Mouse (Mus musculus) lung, embryonic 16.5 days (tissue): ENCODE data around the gene Gm9857. TPM values are rescaled to one million over a fixed set of nuclear protein-coding genes. Genes with fewer than 3 reads are reported as not detected.

Experiments
- ATAC-seq: fragments of 200-750 bp; cut with Nextera tagmentation; 2 replicates; pipeline ENCODE4 v1.8.0; 2017; ENCODE audit warnings: low read depth, mild to moderate bottlenecking, moderate library complexity
- H3K27ac ChIP-seq: fragments of 300-500 bp; sonication (generic); 2 replicates; pipeline ENCODE4 v1.5.1; 2014; ENCODE audit warnings: mild to moderate bottlenecking, control low read depth, low read length
- H3K27me3 ChIP-seq: fragments of 300-500 bp; sonication (generic); 2 replicates; pipeline ENCODE4 v1.6.1; 2014; ENCODE audit warnings: low read depth, low read length, mixed read lengths; ENCODE audit not compliant: control insufficient read depth, insufficient read depth
- H3K36me3 ChIP-seq: fragments of 300-500 bp; sonication (generic); 2 replicates; pipeline ENCODE4 v1.6.1; 2014; ENCODE audit warnings: low read length; ENCODE audit not compliant: control insufficient read depth, insufficient read depth
- H3K4me1 ChIP-seq: fragments of 300-500 bp; sonication (generic); replicated peaks from 2 replicates; pipeline ENCODE4 v1.6.1; 2014; ENCODE audit warnings: low read length, mixed read lengths; ENCODE audit not compliant: control insufficient read depth, insufficient read depth
- H3K4me2 ChIP-seq: fragments of 300-500 bp; sonication (generic); 2 replicates; pipeline ENCODE4 v1.6.1; 2014; ENCODE audit warnings: low read depth, low read length, control low read depth
- H3K4me3 ChIP-seq: fragments of 300-500 bp; sonication (generic); 2 replicates; pipeline ENCODE4 v1.5.1; 2014; ENCODE audit warnings: mild to moderate bottlenecking, low read length, control low read depth
- H3K9ac ChIP-seq: fragments of 300-500 bp; sonication (generic); 2 replicates; pipeline ENCODE4 v1.6.1; 2014; ENCODE audit warnings: low read length, control low read depth
- H3K9me3 ChIP-seq: fragments of 300-500 bp; sonication (generic); 2 replicates; pipeline ENCODE4 v1.6.1; 2016; ENCODE audit warnings: low read length; ENCODE audit not compliant: control insufficient read depth
- WGBS: fragments of 180-500 bp; shearing (Covaris S2); extraction: QIAGEN DNeasy Blood & Tissue Kit; methylation state at CpG from one replicate; pipeline ENCODE4 v1.1.7; 2014; 5-methylcytosine and 5-hydroxymethylcytosine counted together
- polyA plus RNA-seq: library from polyadenylated mRNA; unstranded; fragments of >200 nt; fragmentation: Nextera tagmentation; extraction: Ambion mirVana; gene quantifications from 2 replicates; pipeline ENCODE4 v1.2.1, GENCODE M21; 2015

Gm9857 gene
- polyA plus RNA-seq, 1 experiment from 2014 or later = not detected

GRCm38 (mm10) chr3:108911548-108912413 lies 28.5 kb downstream of the Gm9857 start, which contains the start of gene Prpf38b:
Gene Prpf38b (minus strand): TSS chr3:108911727.
- H3K27me3 ChIP-seq = no peaks in the 10 kb centered on the region
- ATAC-seq = peak; percentile 99
- H3K4me1 ChIP-seq = peaks cover 7% of the 10 kb centered on the region
- under 1% methylated on average over 53 of the region's 53 CpGs for WGBS
- H3K27ac ChIP-seq = peak within 1 kb of the TSS; percentile 100
- H3K4me2 ChIP-seq = peak within 1 kb of the TSS; percentile 62
- peaks cover 8% of the 10 kb centered on the region; the same call in 1 of the 2 replicates for H3K36me3 ChIP-seq
- peak within 1 kb of the TSS; percentile 96 for H3K9ac ChIP-seq
- H3K4me3 ChIP-seq = peak within 1 kb of the TSS; percentile 96
- H3K9me3 ChIP-seq = no peaks in the 10 kb centered on the region

GRCm38 (mm10) chr3:108911081-108911547 lies 29.1 kb downstream of the Gm9857 start:
- no peaks in the 10 kb centered on the region for H3K27me3 ChIP-seq
- peak overlapping the region; percentile 100 for H3K27ac ChIP-seq
- under 1% methylated on average over 42 of the region's 44 CpGs for WGBS
- H3K36me3 ChIP-seq = peaks cover 10% of the 10 kb centered on the region; the same call in 1 of the 2 replicates
- H3K4me1 ChIP-seq = peaks cover 7% of the 10 kb centered on the region
- no peaks in the 10 kb centered on the region for H3K9me3 ChIP-seq
- H3K4me3 ChIP-seq = peak overlapping the region; percentile 96
- peak overlapping the region; percentile 96 for H3K9ac ChIP-seq
- peak; percentile 88 for ATAC-seq
- peak overlapping the region; percentile 60 for H3K4me2 ChIP-seq

- under 1% methylated on average over 31 of the region's 32 CpGs for WGBS
- ATAC-seq = no peak
- Histone ChIP-seq H3K4me1 (peaks cover 7% of the 10 kb centered on the region), H3K27ac (peak overlapping the region; percentile 100), H3K9ac (peak overlapping the region; percentile 96), H3K9me3 (no peaks in the 10 kb centered on the region), H3K36me3 (peaks cover 14% of the 10 kb centered on the region; the same call in 1 of the 2 replicates), H3K4me2 (peak overlapping the region; percentile 60), H3K4me3 (peak overlapping the region; percentile 96), H3K27me3 (no peaks in the 10 kb centered on the region)
These were observed 29.8 kb downstream of the Gm9857 start for GRCm38 (mm10) chr3:108910303-108911080.

- H3K9me3 ChIP-seq = no peaks in the 10 kb centered on the region
- no peak overlapping the region for H3K27ac ChIP-seq
- no peaks in the 10 kb centered on the region for H3K27me3 ChIP-seq
- H3K4me3 ChIP-seq = no peak overlapping the region
- H3K4me2 ChIP-seq = no peak overlapping the region
- no peaks in the 10 kb centered on the region for H3K4me1 ChIP-seq
- H3K9ac ChIP-seq = no peak overlapping the region
- WGBS = 90% methylated on average over 6 of the region's 6 CpGs
- ATAC-seq = 0 out of 2 replicates have a peak, but pooled peaks have one; percentile 31
- peaks cover 34% of the 10 kb centered on the region for H3K36me3 ChIP-seq
These were observed 37.3 kb downstream of the Gm9857 start for GRCm38 (mm10) chr3:108902934-108903333.

- 52% methylated on average over 2 of the region's 2 CpGs for WGBS
- Histone ChIP-seq H3K4me3 (no peak overlapping the region), H3K27me3 (no peaks in the 10 kb centered on the region), H3K27ac (no peak overlapping the region), H3K36me3 (peaks cover 31% of the 10 kb centered on the region), H3K9me3 (no peaks in the 10 kb centered on the region), H3K4me1 (no peaks in the 10 kb centered on the region), H3K4me2 (no peak overlapping the region), H3K9ac (no peak overlapping the region)
- no peak for ATAC-seq
These were observed 38.2 kb downstream of the Gm9857 start for GRCm38 (mm10) chr3:108902038-108902437.

- no peak overlapping the region for H3K4me2 ChIP-seq
- H3K27me3 ChIP-seq = no peaks in the 10 kb centered on the region
- H3K4me3 ChIP-seq = no peak overlapping the region
- no peak overlapping the region for H3K9ac ChIP-seq
- no peak overlapping the region for H3K27ac ChIP-seq
- no peaks in the 10 kb centered on the region for H3K9me3 ChIP-seq
- 72% methylated on average over 5 of the region's 5 CpGs for WGBS
- peaks cover 25% of the 10 kb centered on the region for H3K36me3 ChIP-seq
- no peak for ATAC-seq
- H3K4me1 ChIP-seq = no peaks in the 10 kb centered on the region
These were observed 39.6 kb downstream of the Gm9857 start for GRCm38 (mm10) chr3:108900681-108901080.

GRCm38 (mm10) chr3:108900147-108900546 lies 40.1 kb downstream of the Gm9857 start:
- Histone ChIP-seq H3K9me3 (no peaks in the 10 kb centered on the region), H3K4me3 (no peak overlapping the region), H3K36me3 (peaks cover 21% of the 10 kb centered on the region), H3K4me2 (no peak overlapping the region), H3K9ac (no peak overlapping the region), H3K27ac (no peak overlapping the region), H3K27me3 (no peaks in the 10 kb centered on the region), H3K4me1 (no peaks in the 10 kb centered on the region)
- no peak for ATAC-seq
- 76% methylated on average over 3 of the region's 3 CpGs for WGBS

GRCm38 (mm10) chr3:108898640-108899039 lies 41.6 kb downstream of the Gm9857 start:
- Histone ChIP-seq H3K4me1 (no peaks in the 10 kb centered on the region), H3K27me3 (no peaks in the 10 kb centered on the region), H3K9me3 (no peaks in the 10 kb centered on the region), H3K27ac (no peak overlapping the region), H3K36me3 (peaks cover 9% of the 10 kb centered on the region; the same call in 1 of the 2 replicates), H3K9ac (no peak overlapping the region), H3K4me3 (no peak overlapping the region), H3K4me2 (no peak overlapping the region)
- WGBS = 90% methylated on average over 4 of the region's 4 CpGs
- no peak for ATAC-seq

GRCm38 (mm10) chr3:108892914-108893313 lies 47.3 kb downstream of the Gm9857 start:
- no peak overlapping the region for H3K9ac ChIP-seq
- no peaks in the 10 kb centered on the region for H3K27me3 ChIP-seq
- ATAC-seq = no peak
- no peaks in the 10 kb centered on the region for H3K9me3 ChIP-seq
- WGBS = 57% methylated on average over 4 of the region's 4 CpGs
- no peak overlapping the region for H3K4me2 ChIP-seq
- no peaks in the 10 kb centered on the region for H3K36me3 ChIP-seq
- H3K4me1 ChIP-seq = no peaks in the 10 kb centered on the region
- H3K27ac ChIP-seq = no peak overlapping the region
- H3K4me3 ChIP-seq = no peak overlapping the region
